Mouse (Mus musculus): ENCODE measurements around the gene Wipi2. TPM values are rescaled to one million over a fixed set of nuclear protein-coding genes. Genes with fewer than 3 reads are reported as not detected.

The Wipi2 gene
- polyA plus RNA-seq, 1 experiment from 2014 or later = 44.5 TPM

DNA sequence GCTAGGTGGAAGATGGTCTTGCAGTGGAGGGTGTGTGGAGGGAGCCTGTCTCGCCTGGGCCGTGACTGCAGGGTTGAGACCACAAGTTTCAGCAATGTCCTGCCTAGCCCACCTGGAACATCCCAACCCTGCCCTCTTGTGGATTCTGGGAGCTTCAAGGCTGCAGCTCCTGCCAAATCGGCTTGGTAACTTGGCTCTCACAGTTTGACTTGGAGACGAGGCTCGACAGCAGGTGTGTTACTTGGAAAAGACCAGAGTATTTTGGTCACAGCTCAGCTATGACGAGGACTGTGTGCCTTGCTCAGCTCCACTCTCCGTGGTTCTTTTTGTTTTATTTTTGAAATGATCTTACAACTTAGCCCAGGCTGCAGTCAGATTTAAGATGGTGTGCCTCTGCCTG lies 42.2 kb downstream of the Wipi2 start:
- WGBS = 71% methylated on average over 7 of the region's 7 CpGs
- no peak for ATAC-seq (ENCODE audit: borderline replicate concordance, extremely low read depth, low FRiP score, low TSS enrichment)
- no peaks in the 10 kb centered on the region for H3K9me3 ChIP-seq
- H3K4me3 ChIP-seq = no peak overlapping the region
- no peaks in the 10 kb centered on the region for H3K27me3 ChIP-seq
- H3K36me3 ChIP-seq = peaks cover 36% of the 10 kb centered on the region
- no peak overlapping the region for H3K9ac ChIP-seq
- no peak overlapping the region for H3K27ac ChIP-seq
- H3K4me2 ChIP-seq = no peak overlapping the region
- H3K4me1 ChIP-seq = no peaks in the 10 kb centered on the region

DNA sequence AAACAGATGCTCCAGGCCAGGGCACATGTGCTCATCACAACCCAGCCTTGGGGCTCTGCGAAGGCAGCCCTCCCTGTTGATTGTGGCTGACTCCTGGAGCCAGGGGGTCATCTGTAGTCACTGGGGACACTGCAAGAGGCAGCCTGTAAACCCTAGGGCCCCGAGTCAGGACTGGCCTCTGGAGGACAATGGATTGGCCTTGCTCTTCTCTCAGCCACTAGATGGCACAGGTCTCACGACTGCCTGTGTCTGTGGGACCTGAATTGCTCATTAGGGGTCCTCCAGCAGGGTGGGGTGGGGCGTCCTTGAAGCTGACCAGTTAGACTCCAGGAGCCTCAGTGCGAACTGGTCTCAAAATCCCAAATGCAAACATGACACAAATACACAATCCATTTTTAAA lies 45.6 kb downstream of the Wipi2 start:
- no peaks in the 10 kb centered on the region for H3K9me3 ChIP-seq
- H3K4me1 ChIP-seq = no peaks in the 10 kb centered on the region
- no peaks in the 10 kb centered on the region for H3K27me3 ChIP-seq
- WGBS = 28% methylated on average over 5 of the region's 5 CpGs
- no peak overlapping the region for H3K4me2 ChIP-seq
- no peak overlapping the region for H3K4me3 ChIP-seq
- H3K36me3 ChIP-seq = peaks cover 7% of the 10 kb centered on the region; the same call in 1 of the 2 replicates
- no peak for ATAC-seq (ENCODE audit: borderline replicate concordance, extremely low read depth, low FRiP score, low TSS enrichment)
- no peak overlapping the region for H3K27ac ChIP-seq
- no peak overlapping the region for H3K9ac ChIP-seq

- no peak overlapping the region for H3K4me2 ChIP-seq
- H3K9ac ChIP-seq = no peak overlapping the region
- H3K27ac ChIP-seq = no peak overlapping the region
- no peak for ATAC-seq (ENCODE audit: borderline replicate concordance, extremely low read depth, low FRiP score, low TSS enrichment)
- H3K27me3 ChIP-seq = no peaks in the 10 kb centered on the region
- no peaks in the 10 kb centered on the region for H3K4me1 ChIP-seq
- H3K4me3 ChIP-seq = no peak overlapping the region
- H3K9me3 ChIP-seq = no peaks in the 10 kb centered on the region
- H3K36me3 ChIP-seq = no peaks in the 10 kb centered on the region
- 62% methylated on average over 7 of the region's 7 CpGs for WGBS
These were observed 50.7 kb downstream of the Wipi2 start for GRCm38 (mm10) chr5:142678141-142678571.

DNA sequence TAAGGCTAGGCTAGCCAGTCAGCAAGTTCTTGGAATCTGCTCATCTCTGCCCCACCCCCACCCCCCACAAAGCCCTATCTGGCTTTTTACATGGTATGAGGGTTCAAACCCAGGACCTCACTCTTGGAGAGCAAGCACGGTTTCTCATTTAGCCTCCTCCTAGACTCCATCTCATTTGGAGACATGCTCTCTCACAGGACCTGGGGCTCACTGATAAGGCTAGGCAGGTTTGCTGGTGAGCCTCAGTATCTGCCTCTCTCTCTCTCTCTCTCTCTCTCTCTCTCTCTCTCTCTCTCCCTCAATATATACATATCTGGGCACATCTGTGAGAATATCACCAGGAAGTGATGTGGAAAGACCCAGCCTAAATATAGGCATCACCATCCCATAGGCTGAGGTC lies 51.6 kb downstream of the Wipi2 start:
- Histone ChIP-seq H3K4me1 (no peaks in the 10 kb centered on the region), H3K4me2 (no peak overlapping the region), H3K27me3 (no peaks in the 10 kb centered on the region), H3K27ac (no peak overlapping the region), H3K9ac (no peak overlapping the region), H3K9me3 (no peaks in the 10 kb centered on the region), H3K36me3 (no peaks in the 10 kb centered on the region), H3K4me3 (no peak overlapping the region)
- 77% methylated on average over 1 of the region's 1 CpGs for WGBS
- ATAC-seq (ENCODE audit: borderline replicate concordance, extremely low read depth, low FRiP score, low TSS enrichment) = no peak

DNA sequence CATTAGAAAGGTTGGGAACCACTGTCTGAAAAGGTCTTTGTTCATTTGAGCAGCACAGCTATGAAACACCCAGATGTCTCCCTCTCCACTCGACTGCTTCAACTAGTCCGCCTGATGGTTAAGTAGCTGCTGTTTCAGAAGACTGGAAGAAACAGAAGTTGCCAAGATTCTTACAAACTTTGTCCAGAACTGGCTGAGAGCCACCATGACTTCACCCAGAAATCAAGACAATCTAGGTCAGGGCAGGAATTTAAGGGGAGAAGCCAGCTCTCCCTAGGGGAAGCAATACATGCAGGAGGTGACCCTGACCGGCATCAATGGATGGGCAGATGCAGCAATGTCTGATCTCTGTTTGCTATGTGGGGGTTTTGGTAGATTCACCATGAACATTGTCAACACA lies 54.4 kb downstream of the Wipi2 start:
- no peak overlapping the region for H3K4me3 ChIP-seq
- H3K4me2 ChIP-seq = no peak overlapping the region
- H3K36me3 ChIP-seq = no peaks in the 10 kb centered on the region
- no peaks in the 10 kb centered on the region for H3K27me3 ChIP-seq
- H3K27ac ChIP-seq = no peak overlapping the region
- no peaks in the 10 kb centered on the region for H3K9me3 ChIP-seq
- H3K9ac ChIP-seq = no peak overlapping the region
- no peaks in the 10 kb centered on the region for H3K4me1 ChIP-seq
- no peak for ATAC-seq (ENCODE audit: borderline replicate concordance, extremely low read depth, low FRiP score, low TSS enrichment)
- WGBS = 78% methylated on average over 3 of the region's 3 CpGs

DNA sequence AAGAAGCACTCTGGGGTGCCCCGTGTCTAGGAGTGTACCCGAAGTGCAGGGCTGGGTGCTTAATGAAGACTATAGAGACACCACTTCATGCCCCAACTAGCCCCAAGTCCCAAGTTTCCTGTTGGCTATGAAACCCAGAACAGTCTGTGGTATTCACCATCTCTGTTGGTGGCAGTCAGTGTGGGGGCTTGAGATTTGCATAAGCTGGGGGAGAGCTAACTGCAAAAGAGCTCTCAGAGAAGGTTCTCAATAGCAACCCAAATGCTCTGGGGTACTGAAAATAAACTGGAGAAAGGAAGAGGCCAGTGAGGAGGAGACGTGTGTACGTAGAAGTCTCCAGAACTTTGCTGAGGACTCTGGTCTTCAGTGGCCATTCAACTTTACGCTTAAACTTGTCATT lies 55.0 kb downstream of the Wipi2 start:
- Histone ChIP-seq H3K9me3 (no peaks in the 10 kb centered on the region), H3K4me1 (no peaks in the 10 kb centered on the region), H3K27ac (no peak overlapping the region), H3K4me3 (no peak overlapping the region), H3K27me3 (no peaks in the 10 kb centered on the region), H3K36me3 (no peaks in the 10 kb centered on the region), H3K4me2 (no peak overlapping the region), H3K9ac (no peak overlapping the region)
- no peak for ATAC-seq (ENCODE audit: borderline replicate concordance, extremely low read depth, low FRiP score, low TSS enrichment)
- 83% methylated on average over 5 of the region's 5 CpGs for WGBS

GRCm38 (mm10) chr5:142688866-142689265 lies 61.4 kb downstream of the Wipi2 start:
- Histone ChIP-seq H3K4me3 (no peak overlapping the region), H3K4me1 (no peaks in the 10 kb centered on the region), H3K4me2 (no peak overlapping the region), H3K9me3 (no peaks in the 10 kb centered on the region), H3K9ac (no peak overlapping the region), H3K27me3 (no peaks in the 10 kb centered on the region), H3K36me3 (no peaks in the 10 kb centered on the region), H3K27ac (no peak overlapping the region)
- WGBS = 31% methylated on average over 6 of the region's 6 CpGs
- ATAC-seq (ENCODE audit: borderline replicate concordance, extremely low read depth, low FRiP score, low TSS enrichment) = no peak

DNA sequence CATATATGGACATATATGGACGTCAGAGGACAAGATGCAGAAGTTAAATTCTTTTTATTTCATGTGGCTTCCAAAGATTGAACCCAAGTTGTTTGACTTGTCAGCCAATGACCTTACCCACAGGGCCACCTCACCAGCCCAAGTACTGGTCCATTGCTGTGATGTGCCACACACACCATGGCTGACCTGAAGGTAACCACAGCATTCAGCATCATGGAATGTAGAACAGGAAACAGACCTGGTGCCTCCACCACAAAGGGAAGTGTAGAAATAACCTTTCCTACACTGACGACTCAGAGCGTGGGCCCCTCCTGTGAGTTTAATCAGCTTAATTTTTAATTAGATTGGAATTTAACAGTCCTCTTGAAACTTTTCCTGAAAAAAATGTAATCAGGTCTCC lies 62.8 kb downstream of the Wipi2 start:
- Histone ChIP-seq H3K9ac (no peak overlapping the region), H3K4me2 (no peak overlapping the region), H3K4me1 (no peaks in the 10 kb centered on the region), H3K27ac (no peak overlapping the region), H3K4me3 (no peak overlapping the region), H3K27me3 (no peaks in the 10 kb centered on the region), H3K36me3 (no peaks in the 10 kb centered on the region), H3K9me3 (no peaks in the 10 kb centered on the region)
- WGBS = 69% methylated on average over 3 of the region's 3 CpGs
- no peak for ATAC-seq (ENCODE audit: borderline replicate concordance, extremely low read depth, low FRiP score, low TSS enrichment)

DNA sequence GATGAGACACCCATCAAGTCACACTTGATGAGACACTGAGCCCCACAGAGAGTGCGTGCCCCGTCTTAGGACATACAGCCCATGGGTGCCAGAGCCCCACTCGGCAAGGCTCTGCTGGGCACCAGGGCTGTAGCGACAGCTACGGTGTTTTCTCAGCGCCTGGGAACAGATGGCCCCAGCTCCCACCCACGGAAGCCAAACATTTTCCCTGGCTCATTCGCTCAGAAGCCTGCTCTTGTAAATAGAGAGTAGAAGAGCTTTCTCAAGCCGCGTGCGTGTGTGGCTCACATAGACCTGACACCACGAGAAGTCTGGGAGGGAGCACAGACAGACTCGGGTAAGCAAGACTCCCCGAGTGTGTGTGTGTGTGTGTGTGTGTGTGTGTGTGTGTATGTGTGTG lies 64.8 kb downstream of the Wipi2 start, which contains the start of gene Slc29a4:
TSS of gene Slc29a4 (plus strand) at position 265 of the 400 bp plus-strand sequence.
- Histone ChIP-seq H3K27ac (no peak within 1 kb of the TSS), H3K36me3 (no peaks in the 10 kb centered on the region), H3K27me3 (no peaks in the 10 kb centered on the region), H3K4me1 (no peaks in the 10 kb centered on the region), H3K9ac (no peak within 1 kb of the TSS), H3K4me3 (no peak within 1 kb of the TSS), H3K9me3 (no peaks in the 10 kb centered on the region), H3K4me2 (no peak within 1 kb of the TSS)
- whole genome bisulfite sequencing = 35% methylated on average over 14 of the region's 14 CpGs
- no peak for ATAC-seq (ENCODE audit: borderline replicate concordance, extremely low read depth, low FRiP score, low TSS enrichment)

DNA sequence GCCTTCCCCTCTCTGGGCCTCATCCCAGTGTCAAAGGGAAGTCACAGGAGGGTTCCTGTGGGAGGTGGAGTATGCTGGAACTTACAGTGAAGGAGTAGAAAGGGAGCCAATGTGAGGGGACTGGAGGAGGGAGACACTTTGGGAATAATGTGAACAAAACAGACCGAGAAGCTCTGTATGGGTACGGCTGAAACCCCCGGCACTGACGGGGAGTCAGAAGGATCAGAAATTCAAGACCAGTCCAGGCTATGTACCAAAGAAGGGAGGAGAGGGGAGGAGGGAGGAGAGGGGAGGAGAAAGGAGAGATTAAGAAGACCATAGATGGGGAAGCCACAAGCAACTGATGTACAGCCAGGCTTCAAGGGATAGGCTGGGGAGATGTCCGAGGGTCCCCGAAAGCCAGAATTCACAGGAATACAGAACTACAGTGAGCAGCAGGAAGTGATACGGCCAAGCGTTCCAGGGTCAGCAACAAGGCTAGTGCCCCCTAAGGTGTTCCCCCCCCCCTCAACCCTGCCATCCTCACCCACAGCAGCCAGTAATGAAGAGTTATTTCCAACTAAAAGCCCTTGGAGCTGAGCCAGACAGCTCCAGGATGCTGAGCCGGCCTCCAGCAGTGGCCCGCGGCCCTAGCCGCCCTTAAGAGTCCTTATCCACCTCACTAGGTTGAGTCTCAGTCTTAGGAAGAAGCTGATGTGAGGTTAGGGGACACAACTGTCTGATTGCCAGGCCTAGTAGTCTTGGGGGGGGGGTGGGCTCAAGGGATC lies 65.7 kb downstream of the Wipi2 start:
- Histone ChIP-seq H3K9ac (no peak overlapping the region), H3K27me3 (no peaks in the 10 kb centered on the region), H3K9me3 (no peaks in the 10 kb centered on the region), H3K4me3 (no peak overlapping the region), H3K4me2 (no peak overlapping the region), H3K4me1 (no peaks in the 10 kb centered on the region), H3K36me3 (no peaks in the 10 kb centered on the region), H3K27ac (no peak overlapping the region)
- 62% methylated on average over 12 of the region's 12 CpGs for WGBS
- ATAC-seq (ENCODE audit: borderline replicate concordance, extremely low read depth, low FRiP score, low TSS enrichment) = no peak

- Histone ChIP-seq H3K4me2 (no peak overlapping the region), H3K4me3 (no peak overlapping the region), H3K36me3 (no peaks in the 10 kb centered on the region), H3K9me3 (no peaks in the 10 kb centered on the region), H3K4me1 (no peaks in the 10 kb centered on the region), H3K9ac (no peak overlapping the region), H3K27ac (no peak overlapping the region), H3K27me3 (no peaks in the 10 kb centered on the region)
- ATAC-seq (ENCODE audit: borderline replicate concordance, extremely low read depth, low FRiP score, low TSS enrichment) = no peak
- WGBS = 41% methylated on average over 8 of the region's 8 CpGs
These were observed 66.4 kb downstream of the Wipi2 start for GRCm38 (mm10) chr5:142693738-142694430.

- H3K27ac ChIP-seq = no peak overlapping the region
- no peaks in the 10 kb centered on the region for H3K36me3 ChIP-seq
- peak; percentile 27; the same call in 1 of the 2 replicates for ATAC-seq (ENCODE audit: borderline replicate concordance, extremely low read depth, low FRiP score, low TSS enrichment)
- H3K27me3 ChIP-seq = no peaks in the 10 kb centered on the region
- no peak overlapping the region for H3K4me2 ChIP-seq
- no peak overlapping the region for H3K4me3 ChIP-seq
- WGBS = 8% methylated on average over 12 of the region's 12 CpGs
- H3K4me1 ChIP-seq = no peaks in the 10 kb centered on the region
- no peak overlapping the region for H3K9ac ChIP-seq
- H3K9me3 ChIP-seq = no peaks in the 10 kb centered on the region
These were observed 67.3 kb downstream of the Wipi2 start for GRCm38 (mm10) chr5:142694627-142695340.

Data from lung, embryonic 15.5 days (tissue).